Mouse (Mus musculus): ENCODE measurements around the gene Rspry1.

The Rspry1 gene

GRCm38 (mm10) chr8:94602471-94603131 lies 864 bp downstream of the Rspry1 start:
- no peak for DNase-seq (ENCODE audit: low read depth, low spot score)

GRCm38 (mm10) chr8:94604030-94604429 lies 2.3 kb downstream of the Rspry1 start:
- DNase-seq (ENCODE audit: low read depth, low spot score), result no peak

- no peak for DNase-seq (ENCODE audit: low read depth, low spot score)
Observed at GRCm38 (mm10) chr8:94607064-94607463, 5.3 kb downstream of the Rspry1 start.

- no peak for DNase-seq (ENCODE audit: low read depth, low spot score)
Observed at GRCm38 (mm10) chr8:94624885-94625284, 23.1 kb downstream of the Rspry1 start.

- no peak for DNase-seq (ENCODE audit: low read depth, low spot score)
Observed at GRCm38 (mm10) chr8:94633564-94634194, 31.9 kb downstream of the Rspry1 start.

- no peak for DNase-seq (ENCODE audit: low read depth, low spot score)
Observed at GRCm38 (mm10) chr8:94634211-94634610, 32.5 kb downstream of the Rspry1 start.

- no peak for DNase-seq (ENCODE audit: low read depth, low spot score)
Observed at GRCm38 (mm10) chr8:94641183-94641582, 39.4 kb downstream of the Rspry1 start.

- DNase-seq (ENCODE audit: low read depth, low spot score), result no peak
Observed at GRCm38 (mm10) chr8:94641938-94642337, 40.2 kb downstream of the Rspry1 start.

- no peak for DNase-seq (ENCODE audit: low read depth, low spot score)
Observed at GRCm38 (mm10) chr8:94645202-94645601, 43.5 kb downstream of the Rspry1 start.

- no peak for DNase-seq (ENCODE audit: low read depth, low spot score)
Observed at GRCm38 (mm10) chr8:94646165-94646564, 44.4 kb downstream of the Rspry1 start.

GRCm38 (mm10) chr8:94649496-94649895 lies 47.8 kb downstream of the Rspry1 start:
- no peak for DNase-seq (ENCODE audit: low read depth, low spot score)

GRCm38 (mm10) chr8:94652951-94653350 lies 51.2 kb downstream of the Rspry1 start:
- DNase-seq (ENCODE audit: low read depth, low spot score), result no peak

- no peak for DNase-seq (ENCODE audit: low read depth, low spot score)
Observed at GRCm38 (mm10) chr8:94654994-94655393, 53.3 kb downstream of the Rspry1 start.

GRCm38 (mm10) chr8:94658031-94658430 lies 56.3 kb downstream of the Rspry1 start:
- DNase-seq (ENCODE audit: low read depth, low spot score), result no peak

- no peak for DNase-seq (ENCODE audit: low read depth, low spot score)
Observed at GRCm38 (mm10) chr8:94660418-94660817, 58.7 kb downstream of the Rspry1 start.

GRCm38 (mm10) chr8:94664722-94665121 lies 63.0 kb downstream of the Rspry1 start:
- DNase-seq (ENCODE audit: low read depth, low spot score), result no peak

GRCm38 (mm10) chr8:94666456-94667308 lies 64.9 kb downstream of the Rspry1 start, which contains the start of gene Arl2bp:
Gene Arl2bp (plus strand): TSS chr8:94666600.
- DNase-seq (ENCODE audit: low read depth, low spot score), result peak; percentile 93

GRCm38 (mm10) chr8:94674384-94674783 lies 72.6 kb downstream of the Rspry1 start:
- DNase-seq (ENCODE audit: low read depth, low spot score), result no peak

GRCm38 (mm10) chr8:94675923-94676322 lies 74.2 kb downstream of the Rspry1 start:
- no peak for DNase-seq (ENCODE audit: low read depth, low spot score)

- no peak for DNase-seq (ENCODE audit: low read depth, low spot score)
Observed at GRCm38 (mm10) chr8:94678582-94678981, 76.8 kb downstream of the Rspry1 start.

- DNase-seq (ENCODE audit: low read depth, low spot score), result no peak
Observed at GRCm38 (mm10) chr8:94680414-94680813, 78.7 kb downstream of the Rspry1 start.

GRCm38 (mm10) chr8:94682732-94683524 lies 81.2 kb downstream of the Rspry1 start:
- no peak for DNase-seq (ENCODE audit: low read depth, low spot score)
